Mouse (Mus musculus): ENCODE results near the gene Zcchc7.

- no peak for TF ChIP-seq POLR2A (IDR thresholded peaks at IDR 0.05; ENCODE audit: insufficient read depth, low read length)
- TF ChIP-seq EP300 (IDR thresholded peaks at IDR 0.05; ENCODE audit: insufficient read depth, low read depth, low read length), result no peak
These were observed 211.7 kb downstream of the Zcchc7 start for GRCm38 (mm10) chr4:44967402-44967801.

Data from ES-Bruce4 (cell line).